Mouse (Mus musculus): ENCODE results near the gene Idh3a.
"Not testable (repeated sequence)": the region's sequence is repeated elsewhere in the genome, so short reads cannot be mapped to it uniquely, and the experiment has no call there.

The Idh3a gene

DNA sequence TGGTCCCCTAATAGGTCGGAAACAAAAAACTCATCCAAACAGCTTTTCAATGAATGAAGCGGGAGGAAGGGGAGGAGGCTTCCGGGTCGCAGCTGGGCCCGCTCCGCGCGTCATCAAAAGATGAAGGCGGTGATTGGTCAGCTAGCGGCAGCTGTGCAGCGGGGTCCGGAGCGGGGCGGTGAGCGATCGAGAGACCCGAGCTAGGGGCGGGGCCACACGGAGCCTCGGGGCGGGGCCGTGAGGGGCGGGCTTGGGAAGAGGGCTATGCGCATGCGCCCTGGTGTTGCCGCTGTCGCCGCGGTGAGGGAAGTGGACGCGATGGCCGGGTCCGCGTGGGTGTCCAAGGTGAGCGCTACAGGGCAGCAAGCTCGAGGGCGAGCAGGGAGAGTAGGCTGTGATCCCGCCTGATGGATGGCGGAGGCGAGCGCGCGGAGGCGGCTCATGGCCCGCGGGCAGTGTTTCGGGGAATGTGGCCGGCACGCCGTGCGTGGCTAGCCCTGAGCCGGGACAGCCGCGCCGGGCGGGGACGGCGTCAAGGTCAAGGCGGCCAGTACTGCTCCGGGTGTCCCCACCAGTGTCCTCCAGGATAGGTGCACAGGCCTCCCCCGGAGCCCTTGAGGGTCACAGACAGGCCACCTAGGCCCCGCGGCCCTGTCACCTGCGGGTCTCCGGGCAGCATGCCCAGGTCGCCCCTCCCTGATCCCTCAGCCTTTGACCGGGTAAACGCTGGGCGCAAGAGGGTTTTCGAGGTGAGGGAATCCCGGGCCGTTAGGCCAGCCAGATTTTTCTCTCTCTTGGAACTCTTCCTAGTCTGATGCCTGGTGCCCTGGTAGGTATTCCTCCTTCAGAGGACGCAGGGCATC lies at the start of gene Idh3a:
Gene Idh3a (plus strand): TSS at position 136 of the 863 bp plus-strand sequence.
- peak; percentile 98 for DNase-seq (ENCODE audit: extremely low spot score, low spot score)

DNA sequence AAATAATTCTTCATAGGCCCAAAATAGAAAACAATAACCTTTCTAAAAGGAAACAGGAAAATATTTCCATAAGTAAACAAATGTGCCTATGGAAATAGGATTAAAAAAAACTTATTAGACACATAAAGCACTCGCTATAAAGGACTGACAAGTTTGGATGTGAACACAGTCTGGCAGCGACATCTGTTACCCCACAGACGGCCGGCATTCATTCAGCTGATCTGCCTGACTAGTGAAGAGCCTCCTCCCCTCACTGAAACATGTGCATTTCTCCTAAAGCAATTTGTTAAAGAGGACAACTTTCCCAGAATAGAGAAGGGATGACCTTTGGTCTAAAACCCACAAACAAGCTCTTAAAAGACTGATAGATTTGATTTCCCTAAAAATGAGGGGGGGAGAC lies 49.1 kb upstream of the Idh3a start:
- no peak for DNase-seq (ENCODE audit: extremely low spot score, low spot score)

DNA sequence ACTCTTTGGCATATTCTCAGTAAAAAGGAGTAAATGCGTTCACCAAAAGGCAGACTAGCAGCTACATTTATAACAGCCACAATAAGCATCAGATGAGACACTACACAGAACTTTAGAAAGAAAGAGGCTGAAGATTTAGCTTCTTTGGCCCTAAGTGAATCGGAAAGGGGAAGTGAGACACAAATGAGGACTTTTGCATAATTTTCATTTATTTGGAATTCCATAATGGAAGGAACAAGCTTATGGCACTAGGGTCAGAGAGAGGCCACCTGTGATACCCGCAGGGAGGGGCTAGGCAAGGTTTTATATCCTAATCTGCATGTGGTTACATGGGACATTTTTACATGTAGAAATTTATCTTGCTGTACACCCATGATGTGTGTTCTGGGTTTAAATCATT lies 48.7 kb upstream of the Idh3a start:
- no peak for DNase-seq (ENCODE audit: extremely low spot score, low spot score)

DNA sequence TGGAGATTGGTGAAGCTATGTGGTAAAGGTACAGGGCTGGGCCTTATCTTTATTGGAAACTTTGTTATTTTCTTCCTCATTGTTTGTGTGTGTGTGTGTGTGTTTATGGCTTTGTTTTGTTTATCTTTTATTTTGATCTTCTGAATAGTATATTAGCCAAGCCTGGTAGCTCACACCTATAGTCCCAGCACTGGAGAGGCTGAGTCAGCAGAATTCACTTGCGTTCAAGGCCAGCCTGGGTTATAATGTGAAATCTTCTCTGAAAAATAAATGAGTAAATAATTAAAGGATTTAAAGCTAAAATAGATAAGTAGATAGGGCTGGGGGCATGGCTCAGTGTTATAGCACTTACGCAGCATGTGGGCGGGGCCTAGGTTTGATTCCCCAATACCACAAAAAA lies 47.9 kb upstream of the Idh3a start:
- no peak for DNase-seq (ENCODE audit: extremely low spot score, low spot score)

DNA sequence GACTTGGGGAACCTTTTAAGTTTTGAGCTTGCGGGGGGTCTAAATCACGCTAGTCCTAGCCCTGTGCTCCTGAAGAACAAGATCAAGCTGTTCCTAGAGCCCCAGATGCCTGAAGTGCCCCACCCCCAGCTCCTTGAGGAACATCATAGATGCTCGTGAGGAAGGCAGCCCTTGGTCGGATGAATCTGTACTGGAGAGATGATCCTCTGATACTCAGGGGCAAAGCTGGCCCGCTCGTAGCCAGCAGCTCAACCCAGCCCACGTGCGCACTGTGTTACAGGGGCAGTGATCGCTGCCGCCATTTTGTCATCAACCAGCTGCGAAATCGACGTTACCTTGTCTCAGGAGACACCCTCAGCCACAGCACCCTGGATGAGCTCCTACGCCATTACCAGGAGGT lies 47.5 kb upstream of the Idh3a start, which contains the start of gene Sh2d7:
Gene Sh2d7 (plus strand): TSS at position 301 of the 400 bp plus-strand sequence.
- DNase-seq (ENCODE audit: extremely low spot score, low spot score): no peak

DNA sequence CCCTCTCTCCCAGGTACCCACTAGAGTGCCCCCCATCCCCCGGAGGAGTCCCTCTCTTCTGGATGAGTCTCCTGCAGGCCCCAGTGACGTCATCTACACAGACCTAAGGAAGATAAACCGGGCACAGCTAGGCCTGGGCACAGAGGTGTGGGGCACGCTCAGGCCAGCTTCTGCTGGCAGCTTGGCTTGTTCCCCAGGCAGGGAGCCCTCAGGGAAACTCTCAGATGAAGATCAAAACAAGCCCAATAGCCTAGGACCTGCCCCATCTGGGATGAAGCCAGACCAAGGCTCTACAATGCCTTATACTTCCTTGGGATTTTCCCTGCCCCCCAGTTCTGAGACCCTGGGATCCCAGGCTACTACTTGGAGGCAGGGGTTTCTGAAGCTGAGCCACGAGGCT lies 45.3 kb upstream of the Idh3a start:
- no peak for DNase-seq (ENCODE audit: extremely low spot score, low spot score)

DNA sequence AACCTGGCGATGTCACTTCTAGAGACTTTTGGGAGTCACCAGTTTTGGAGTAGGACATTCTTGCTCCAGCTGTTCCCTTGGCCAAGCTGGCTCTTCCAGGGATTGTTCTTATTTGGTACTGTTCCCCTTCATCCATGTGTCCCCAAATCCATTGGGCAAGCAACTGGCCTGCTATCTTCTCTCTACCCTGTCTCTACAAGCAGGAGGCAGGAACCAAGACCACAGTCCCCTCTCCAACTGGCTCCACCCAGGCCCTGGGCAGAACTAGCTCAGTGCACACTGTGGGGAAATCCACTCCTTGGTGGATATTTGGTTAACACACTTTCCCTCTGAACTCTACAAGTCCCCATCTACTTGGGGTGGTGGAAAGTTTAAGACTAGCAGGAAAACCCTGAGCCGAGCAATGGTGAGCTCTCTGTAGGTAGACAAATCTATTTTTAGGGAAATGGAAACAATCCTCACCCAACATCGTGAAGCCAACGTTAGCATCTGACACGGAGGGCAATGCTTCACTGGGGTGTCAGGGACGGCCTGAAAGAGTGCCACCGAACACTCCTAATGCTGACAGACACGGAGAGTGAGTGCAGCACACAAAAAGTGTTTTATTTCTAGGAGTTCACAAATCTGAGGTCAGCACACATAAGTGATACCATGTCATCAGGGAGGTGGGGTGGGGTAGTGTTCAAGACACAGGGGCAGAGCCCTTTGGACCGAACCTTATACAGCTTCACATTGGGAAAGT lies 41.8 kb upstream of the Idh3a start:
- no peak for DNase-seq (ENCODE audit: extremely low spot score, low spot score)

DNA sequence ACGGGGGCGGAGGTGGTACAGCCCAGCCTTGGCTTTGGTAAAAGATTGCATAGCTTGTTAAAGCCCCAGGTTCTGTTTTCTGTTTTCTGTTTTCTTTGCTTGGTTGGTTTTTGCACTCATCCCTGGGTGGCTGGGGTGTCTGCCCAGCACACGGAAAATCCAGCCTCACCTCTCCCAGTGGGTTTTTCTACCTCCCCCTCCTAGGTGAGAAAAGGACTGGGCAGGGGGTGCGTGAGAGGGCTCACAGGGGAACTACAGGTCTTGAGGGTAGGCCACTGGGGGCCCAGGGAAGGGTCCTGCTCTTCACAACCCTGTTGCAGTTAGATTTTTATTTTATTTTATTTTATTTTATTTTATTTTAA lies 41.2 kb upstream of the Idh3a start:
- no peak for DNase-seq (ENCODE audit: extremely low spot score, low spot score)

DNA sequence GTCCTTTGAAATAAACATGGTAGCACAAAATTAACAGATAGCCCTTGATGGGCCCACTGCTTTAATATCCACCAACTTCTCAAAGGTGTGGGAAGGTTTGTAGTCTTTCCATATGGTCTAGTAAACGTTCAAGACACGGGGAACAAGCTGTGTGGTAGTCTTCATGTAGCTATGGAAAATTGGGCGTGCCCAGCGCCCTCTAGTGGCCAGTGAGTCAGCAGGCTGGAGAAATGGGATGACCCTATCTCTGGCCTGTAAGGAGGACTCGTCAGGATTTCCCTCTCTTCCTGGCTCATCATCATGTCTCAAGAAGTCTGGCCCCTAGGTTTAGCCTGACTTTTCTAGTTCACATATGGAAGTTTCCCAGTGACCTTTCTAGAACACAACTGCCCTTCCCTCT lies 38.6 kb upstream of the Idh3a start:
- DNase-seq (ENCODE audit: extremely low spot score, low spot score): peak; percentile 61

DNA sequence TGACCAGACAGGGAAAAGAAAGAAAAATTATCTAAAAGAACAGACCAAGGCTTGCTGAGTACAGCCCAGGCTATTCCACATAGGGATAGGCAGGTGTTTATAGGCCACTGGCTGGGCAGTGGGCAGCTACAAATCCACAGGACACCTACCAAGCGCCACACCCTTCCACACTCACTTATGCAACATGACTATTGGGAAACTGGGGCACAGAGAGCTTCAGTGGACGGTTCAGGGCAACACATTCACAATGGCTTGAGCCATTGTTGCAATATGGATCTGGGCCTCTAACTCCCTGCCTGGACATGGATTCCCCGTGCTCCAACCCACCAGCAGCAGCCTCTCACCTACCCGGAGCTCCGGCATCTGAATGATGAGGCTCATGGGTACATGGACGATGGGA lies 36.7 kb upstream of the Idh3a start:
- DNase-seq (ENCODE audit: extremely low spot score, low spot score): no peak

DNA sequence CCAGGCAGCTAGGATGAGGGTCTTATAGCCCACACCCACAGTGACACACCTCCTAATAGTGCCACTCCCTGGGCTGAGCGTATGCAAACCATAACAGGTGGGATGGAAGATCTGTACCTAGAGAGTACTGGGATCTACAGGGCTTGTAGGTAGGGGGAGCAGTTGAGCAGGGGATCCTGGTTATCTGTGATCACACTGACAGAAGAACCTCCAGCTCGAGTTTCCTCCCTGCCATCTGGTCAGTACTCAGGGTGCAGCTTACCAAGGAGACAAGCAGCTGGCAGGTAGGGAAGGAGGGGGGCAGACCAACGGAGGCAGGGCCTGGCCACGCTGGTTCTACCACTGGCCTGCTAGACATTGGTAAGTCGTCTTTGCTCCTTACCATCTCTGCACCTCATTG lies 33.7 kb upstream of the Idh3a start:
- DNase-seq (ENCODE audit: extremely low spot score, low spot score): no peak

DNA sequence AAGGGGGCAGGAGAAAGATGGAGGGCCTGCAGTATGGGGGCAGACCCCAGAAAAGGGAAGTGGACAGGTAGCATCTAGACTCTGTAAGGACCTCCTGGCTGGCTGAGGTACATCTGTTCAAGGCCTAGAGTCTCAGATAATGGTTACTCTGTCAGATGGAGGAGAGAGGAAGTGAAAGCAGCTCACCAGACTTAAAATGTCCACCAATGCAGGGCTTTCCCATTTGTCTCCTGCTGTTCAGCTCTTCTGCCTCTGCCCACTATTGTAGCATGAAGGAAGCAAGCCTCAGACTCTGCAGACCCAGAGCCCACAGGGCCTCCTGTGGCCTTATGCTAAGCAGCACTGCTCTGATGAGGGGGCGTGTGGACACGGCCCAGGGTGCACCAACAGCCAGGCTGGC lies 31.1 kb upstream of the Idh3a start:
- DNase-seq (ENCODE audit: extremely low spot score, low spot score): no peak

DNA sequence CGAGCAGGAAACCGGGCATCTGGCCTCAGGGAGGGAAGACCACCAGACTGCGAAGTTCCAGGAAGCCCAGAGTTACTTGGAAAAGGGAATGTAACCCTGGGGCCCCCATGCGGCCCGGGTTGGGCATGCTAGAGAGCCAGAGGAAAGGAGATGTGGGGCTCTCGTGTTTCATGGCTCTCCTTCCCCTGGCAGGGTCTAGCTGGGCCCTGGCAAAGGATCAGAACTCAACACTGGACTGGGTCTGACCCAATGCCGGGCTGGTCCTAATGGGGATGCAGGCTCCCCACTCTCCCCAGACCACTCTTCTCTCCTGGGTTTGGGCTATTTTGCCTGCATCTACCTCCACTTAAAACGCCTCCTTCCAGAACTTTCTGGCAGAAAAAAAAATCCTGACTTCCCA lies 27.4 kb upstream of the Idh3a start:
- no peak for DNase-seq (ENCODE audit: extremely low spot score, low spot score)

DNA sequence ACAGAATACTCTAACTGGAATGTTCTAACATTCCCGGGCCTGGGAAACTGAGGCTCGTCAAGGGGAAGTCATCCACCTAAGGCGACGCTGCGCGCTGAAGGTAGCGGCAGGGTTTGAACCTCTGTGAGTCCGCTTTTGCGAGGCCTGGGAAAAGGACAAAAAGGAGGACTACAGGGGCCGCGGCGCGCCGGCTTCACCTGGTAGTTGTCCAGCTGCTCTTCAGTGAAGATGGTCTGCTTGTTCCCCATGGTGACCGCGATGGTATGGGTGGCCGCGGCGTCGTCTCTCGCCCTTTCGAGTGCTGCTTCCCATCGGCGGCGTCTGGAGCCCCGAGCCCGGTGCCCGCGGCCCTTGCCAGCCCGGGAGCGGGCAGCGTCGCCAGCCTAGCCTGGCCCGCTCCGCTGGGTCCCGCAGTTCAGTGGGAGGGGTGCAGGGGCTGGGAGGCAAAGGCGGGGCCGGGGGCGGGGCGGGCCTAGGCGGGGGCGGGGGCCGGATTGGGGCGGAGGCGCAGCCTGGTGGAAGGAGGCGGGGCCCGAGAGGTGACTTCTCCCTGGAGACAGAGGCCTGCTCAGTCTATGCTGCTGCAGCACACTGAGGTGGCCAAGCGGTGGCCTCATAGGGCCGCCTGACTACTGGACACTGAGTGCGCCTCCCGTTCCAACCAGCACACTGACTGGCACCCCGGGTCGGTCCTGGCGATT lies 26.2 kb upstream of the Idh3a start, which contains the start of gene Cib2:
Gene Cib2 (minus strand): TSS at position 448 of the 701 bp plus-strand sequence.
- DNase-seq (ENCODE audit: extremely low spot score, low spot score): peak; percentile 86

DNA sequence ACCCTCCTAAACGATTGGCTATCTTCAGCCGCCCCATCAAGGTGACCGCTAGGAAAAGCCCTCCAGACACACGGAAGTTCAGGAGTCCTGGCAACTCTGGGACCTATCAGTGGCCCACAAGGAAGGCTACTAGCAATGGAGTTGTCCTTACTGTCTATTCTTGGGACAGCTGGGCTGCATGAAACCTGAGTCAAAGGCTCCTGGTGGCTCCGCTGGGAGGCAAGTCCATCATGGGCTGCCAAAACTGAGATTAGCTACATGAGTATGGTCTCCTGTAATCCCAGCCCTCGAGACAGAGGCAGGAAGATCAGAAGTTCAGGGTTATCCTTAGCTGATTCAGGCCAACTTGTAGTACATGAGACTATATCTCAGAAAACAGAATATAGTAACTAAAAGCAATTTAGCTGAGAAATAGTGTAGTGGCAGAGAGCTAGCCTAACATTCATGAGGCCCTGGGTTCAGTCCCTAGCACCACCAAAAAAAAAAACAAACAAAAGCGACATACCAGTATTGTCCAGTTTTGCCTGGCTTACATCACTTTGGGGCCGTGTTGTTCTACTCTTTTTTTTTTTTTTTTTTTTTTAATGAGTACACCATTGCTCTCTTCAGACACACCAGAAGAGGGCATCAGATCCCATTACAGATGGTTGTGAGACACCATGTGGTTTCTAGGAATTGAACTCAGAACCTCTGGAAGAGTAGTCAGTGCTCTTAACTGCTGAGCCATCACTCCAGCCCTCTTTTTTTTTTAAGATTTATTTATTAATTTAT lies 25.1 kb upstream of the Idh3a start:
- DNase-seq (ENCODE audit: extremely low spot score, low spot score): no peak

DNA sequence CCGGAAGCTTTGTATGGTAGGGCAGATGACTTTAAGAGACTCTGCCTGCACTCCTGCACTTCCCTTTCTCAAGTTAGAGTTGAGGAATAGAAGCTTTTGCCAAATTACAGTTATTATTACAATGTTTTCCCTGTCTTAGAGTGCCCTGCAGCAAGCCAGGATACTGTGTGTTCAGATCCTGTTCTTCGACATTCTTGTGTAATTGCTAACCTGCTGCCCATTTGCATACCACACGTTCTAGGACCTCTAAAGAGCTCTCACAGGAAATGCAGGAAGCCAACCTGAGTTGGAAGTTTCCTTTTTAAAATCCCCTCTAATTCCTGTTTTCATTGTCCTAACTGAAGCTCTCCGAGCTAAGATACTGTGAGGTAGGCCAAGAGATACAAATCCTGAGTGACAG lies 19.2 kb upstream of the Idh3a start:
- no peak for DNase-seq (ENCODE audit: extremely low spot score, low spot score)

DNA sequence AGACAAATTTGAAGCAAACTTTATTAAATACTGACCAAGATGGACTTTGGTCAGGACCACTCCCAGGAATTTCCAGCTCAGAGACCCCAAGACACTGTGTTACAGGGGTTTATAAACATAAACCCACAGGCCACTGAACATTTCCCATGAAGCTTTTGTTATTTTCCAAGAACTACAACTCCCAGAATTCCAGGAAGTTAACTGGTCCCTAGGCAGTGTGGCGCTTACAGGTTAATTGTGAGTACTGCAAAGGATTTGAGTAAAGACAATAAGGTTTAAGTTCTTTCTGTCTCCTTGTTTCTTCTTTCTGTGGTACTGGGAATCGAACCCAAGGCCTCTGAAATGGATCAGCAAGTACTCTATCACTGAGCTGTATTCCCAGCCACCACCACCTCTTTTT lies 17.4 kb upstream of the Idh3a start:
- no peak for DNase-seq (ENCODE audit: extremely low spot score, low spot score)

DNA sequence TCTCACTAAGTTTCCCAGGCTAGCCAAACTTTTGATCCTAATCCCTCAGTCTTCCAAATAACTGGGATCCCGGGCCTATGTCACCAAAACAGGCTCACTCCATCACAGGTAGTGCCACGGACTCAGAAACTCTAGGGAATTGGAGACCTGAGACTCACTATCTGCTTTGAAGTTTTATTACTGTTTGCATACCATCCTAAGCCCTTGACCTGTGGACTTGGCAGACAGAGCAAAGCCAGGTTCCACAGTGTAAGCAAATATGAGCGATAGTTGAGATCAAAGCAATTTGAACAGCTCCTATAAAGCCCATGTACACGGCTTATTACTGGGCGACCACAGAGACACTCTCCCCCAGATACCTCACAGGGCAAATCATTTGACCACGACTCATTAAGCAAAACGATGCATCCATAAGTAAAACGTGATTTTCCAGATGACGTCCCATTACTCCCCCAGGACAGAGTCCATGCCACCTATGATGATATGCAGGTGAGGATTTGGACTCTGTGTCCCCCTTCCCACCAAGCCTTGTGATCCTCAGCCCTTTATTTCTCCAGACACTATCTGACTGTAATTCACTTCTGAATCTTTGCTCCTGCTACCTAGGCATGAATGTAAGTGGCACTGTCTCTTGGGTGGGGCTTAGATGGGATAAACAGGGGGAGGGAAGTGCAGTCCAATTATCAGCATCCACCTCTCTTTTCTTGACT lies 14.8 kb upstream of the Idh3a start:
- no peak for DNase-seq (ENCODE audit: extremely low spot score, low spot score)

DNA sequence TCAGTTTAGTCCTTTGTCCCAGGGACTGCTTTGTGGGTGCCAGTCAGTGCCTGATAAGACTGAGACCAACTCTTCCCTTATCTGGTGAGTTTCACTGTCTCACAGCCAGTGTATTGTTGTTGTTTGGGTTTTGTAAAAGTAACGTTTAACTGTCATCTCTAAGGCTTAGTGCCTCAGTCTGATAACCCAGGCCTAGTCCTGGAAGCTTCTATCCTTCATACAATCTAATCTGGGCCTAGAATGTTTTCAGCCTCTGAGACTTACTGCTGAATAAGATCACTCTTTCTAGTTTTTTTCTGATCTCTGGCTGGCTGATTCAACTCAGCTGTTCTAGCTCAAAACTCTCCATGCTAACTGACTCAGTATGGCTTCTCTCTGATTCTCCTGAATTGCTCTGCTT lies 2.4 kb upstream of the Idh3a start:
- DNase-seq (ENCODE audit: extremely low spot score, low spot score): no peak

DNA sequence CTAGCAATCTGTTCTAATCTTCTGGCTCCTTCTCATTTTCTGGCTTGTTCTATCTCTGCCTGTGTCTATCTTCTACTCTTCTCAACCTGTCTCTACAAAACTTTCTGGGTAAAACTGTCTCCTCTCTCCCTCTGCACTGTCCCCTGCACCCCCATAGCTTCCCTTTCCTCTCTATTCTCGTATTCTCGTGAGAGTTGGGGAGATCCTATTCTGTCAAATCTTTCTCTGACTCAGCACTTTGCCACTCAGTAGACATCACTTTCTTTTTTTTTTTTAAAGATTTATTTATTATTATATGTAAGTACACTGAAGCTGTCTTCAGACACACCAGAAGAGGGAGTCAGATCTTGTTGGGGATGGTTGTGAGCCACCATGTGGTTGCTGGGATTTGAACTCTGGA lies 2.0 kb upstream of the Idh3a start:
- not testable (repeated sequence) for DNase-seq (ENCODE audit: extremely low spot score, low spot score)

DNA sequence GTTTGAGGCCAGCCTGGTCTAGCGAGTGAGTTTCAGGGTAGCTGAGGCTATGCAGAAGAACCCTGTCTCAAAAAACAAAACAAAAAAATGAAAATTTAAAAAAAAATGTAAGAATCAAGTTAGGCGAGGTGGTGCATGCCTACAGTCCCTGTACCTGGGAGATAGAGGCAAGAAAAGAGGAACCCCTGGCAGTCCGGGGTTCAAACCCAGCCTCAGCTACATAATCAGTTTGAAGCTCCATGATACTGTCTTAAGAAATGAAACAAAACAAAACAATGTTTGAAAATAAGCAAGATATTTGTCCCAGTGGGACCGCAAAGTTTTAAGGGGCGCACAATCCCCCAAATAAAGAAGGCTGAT lies 315 bp upstream of the Idh3a start:
- no peak for DNase-seq (ENCODE audit: extremely low spot score, low spot score)

Measured in neural tube, embryonic 10.5 days (tissue).